Mouse (Mus musculus) gastrocnemius, postnatal 4 days (tissue): ENCODE measurements around the gene Spsb3. TPM values are rescaled to one million over a fixed set of nuclear protein-coding genes. Genes with fewer than 3 reads are reported as not detected.

Experiments used
- DNase-seq, 2 experiments: peaks; one replicate each; pipeline ENCODE4 v3.0.0; 2021 to 2022; ENCODE audit warnings: low spot score in 2 of 2, mixed read lengths in 2 of 2
- total RNA-seq, 2 experiments: library from RNA; stranded (reverse); gene quantifications; 2 replicates each; pipeline ENCODE4 v1.2.3; 2021

Gene Spsb3
- total RNA-seq, 2 experiments from 2014 or later = 29.0 to 32.3 TPM

- no peak for DNase-seq
These were observed 9.3 kb downstream of the Spsb3 start for GRCm38 (mm10) chr17:24895571-24896240.

- DNase-seq = peak in 1 of 2 experiments; percentile 67
These were observed 10.0 kb downstream of the Spsb3 start, which contains the start of gene Nme3 for GRCm38 (mm10) chr17:24896241-24896992. Gene Nme3, plus strand, starts transcription at chr17:24896500.

- no peak for DNase-seq
These were observed 10.5 kb downstream of the Spsb3 start for GRCm38 (mm10) chr17:24896993-24897269.

GRCm38 (mm10) chr17:24897600-24897999 is 11.2 kb downstream of the Spsb3 start:
- no peak for DNase-seq

GRCm38 (mm10) chr17:24898041-24898854 is 11.8 kb downstream of the Spsb3 start:
- no peak for DNase-seq

GRCm38 (mm10) chr17:24899153-24899552 is 12.7 kb downstream of the Spsb3 start:
- DNase-seq = no peak

GRCm38 (mm10) chr17:24900014-24900413 is 13.6 kb downstream of the Spsb3 start:
- no peak for DNase-seq

GRCm38 (mm10) chr17:24902124-24902523 is 15.7 kb downstream of the Spsb3 start:
- DNase-seq = no peak

GRCm38 (mm10) chr17:24902671-24903474 is 16.4 kb downstream of the Spsb3 start:
- peak in 1 of 2 experiments; percentile 17 for DNase-seq

- peak in 1 of 2 experiments; percentile 7 for DNase-seq
These were observed 17.3 kb downstream of the Spsb3 start for GRCm38 (mm10) chr17:24903767-24904166.

GRCm38 (mm10) chr17:24907591-24907990 is 21.1 kb downstream of the Spsb3 start:
- no peak for DNase-seq

- no peak for DNase-seq
These were observed 27.5 kb downstream of the Spsb3 start for GRCm38 (mm10) chr17:24913984-24914383.

GRCm38 (mm10) chr17:24923246-24923645 is 36.8 kb downstream of the Spsb3 start:
- no peak for DNase-seq

GRCm38 (mm10) chr17:24929506-24929905 is 43.1 kb downstream of the Spsb3 start:
- DNase-seq = no peak

- no peak for DNase-seq
These were observed 46.0 kb downstream of the Spsb3 start for GRCm38 (mm10) chr17:24932431-24932830.

- DNase-seq = no peak
These were observed 46.7 kb downstream of the Spsb3 start for GRCm38 (mm10) chr17:24933163-24933562.

- no peak for DNase-seq
These were observed 48.5 kb downstream of the Spsb3 start for GRCm38 (mm10) chr17:24934926-24935325.

- DNase-seq = no peak
These were observed 49.2 kb downstream of the Spsb3 start for GRCm38 (mm10) chr17:24935666-24936065.

- DNase-seq = peak; percentile 95
These were observed 50.1 kb downstream of the Spsb3 start, which contains the start of gene Mapk8ip3 for GRCm38 (mm10) chr17:24936259-24937237. Gene Mapk8ip3, minus strand, starts transcription at chr17:24936977.

- no peak for DNase-seq
These were observed 50.8 kb downstream of the Spsb3 start for GRCm38 (mm10) chr17:24937266-24937665.
